Mouse (Mus musculus) heart, adult 2 months (tissue): ENCODE measurements around the gene Cars2.

ENCODE experiments used
- CTCF ChIP-seq: fragments of 200-600 bp; IDR thresholded peaks from 2 replicates; pipeline ENCODE4 v1.8.1; 2022; ENCODE audit warnings: antibody characterized with exemption, mild to moderate bottlenecking, moderate library complexity
- EP300 ChIP-seq: fragments of 200-500 bp; IDR thresholded peaks from 2 replicates; pipeline ENCODE4 v1.6.1; 2011; ENCODE audit warnings: low read depth, low read length, control low read depth; ENCODE audit not compliant: insufficient read depth
- POLR2A ChIP-seq: fragments of 200-500 bp; IDR thresholded peaks from 2 replicates; pipeline ENCODE4 v1.6.1; 2011; ENCODE audit warnings: mild to moderate bottlenecking, low read depth, low read length, control low read depth; ENCODE audit not compliant: insufficient read depth

- TF ChIP-seq CTCF = peak; percentile 83
- no peak for TF ChIP-seq POLR2A
- peak; percentile 63; the same call in 1 of the 2 replicates for TF ChIP-seq EP300
These were observed 81.5 kb downstream of the Cars2 start for GRCm38 (mm10) chr8:11469095-11469494.
